Mouse (Mus musculus) adrenal gland, adult 2 months (tissue): ENCODE data around the gene Hpse2. TPM values are rescaled to one million over a fixed set of nuclear protein-coding genes. Genes with fewer than 3 reads are reported as not detected.

Source experiments
- DNase-seq: peaks from one replicate; pipeline ENCODE4 v3.0.0; 2021
- polyA plus RNA-seq: library from polyadenylated mRNA; depleted of rRNA; stranded (reverse); fragments of >200 nt; gene quantifications from 2 replicates; pipeline ENCODE4 v1.2.3, GENCODE M21; 2012
- total RNA-seq, 2 experiments: library from RNA; stranded (reverse); gene quantifications; 2 replicates each; pipeline ENCODE4 v1.2.3; 2021

The Hpse2 gene
- total and polyA plus RNA-seq, 3 experiments, result not detected

GRCm38 (mm10) chr19:42776813-42777212, 611.3 kb downstream of the Hpse2 start:
- DNase-seq, result no peak

- peak; percentile 87 for DNase-seq
These were observed 617.8 kb downstream of the Hpse2 start for GRCm38 (mm10) chr19:42770141-42770872.

GRCm38 (mm10) chr19:42769648-42770047, 618.5 kb downstream of the Hpse2 start:
- DNase-seq, result no peak

- DNase-seq, result no peak
These were observed 620.8 kb downstream of the Hpse2 start for GRCm38 (mm10) chr19:42767361-42767760.

- DNase-seq, result no peak
These were observed 623.8 kb downstream of the Hpse2 start for GRCm38 (mm10) chr19:42764398-42764797.

- peak; percentile 54 for DNase-seq
These were observed 631.5 kb downstream of the Hpse2 start for GRCm38 (mm10) chr19:42756671-42757070.

GRCm38 (mm10) chr19:42755148-42755870, 632.8 kb downstream of the Hpse2 start:
- peak; percentile 43 for DNase-seq

GRCm38 (mm10) chr19:42753141-42753917, 634.8 kb downstream of the Hpse2 start:
- peak; percentile 91 for DNase-seq

GRCm38 (mm10) chr19:42752363-42752931, 635.7 kb downstream of the Hpse2 start, which contains the start of gene Pyroxd2:
Gene Pyroxd2, minus strand, starts transcription at chr19:42752775.
- DNase-seq, result peak; percentile 93

- DNase-seq, result no peak
These were observed 638.0 kb downstream of the Hpse2 start for GRCm38 (mm10) chr19:42750196-42750595.

GRCm38 (mm10) chr19:42746702-42747101, 641.5 kb downstream of the Hpse2 start:
- no peak for DNase-seq

- DNase-seq, result no peak
These were observed 642.3 kb downstream of the Hpse2 start for GRCm38 (mm10) chr19:42745869-42746224.

GRCm38 (mm10) chr19:42745084-42745868, 642.9 kb downstream of the Hpse2 start:
- no peak for DNase-seq

GRCm38 (mm10) chr19:42744162-42744586, 644.0 kb downstream of the Hpse2 start:
- DNase-seq, result peak; percentile 59

- DNase-seq, result no peak
These were observed 644.9 kb downstream of the Hpse2 start for GRCm38 (mm10) chr19:42743261-42743660.

GRCm38 (mm10) chr19:42741884-42742283, 646.3 kb downstream of the Hpse2 start:
- DNase-seq, result no peak

GRCm38 (mm10) chr19:42740163-42740899, 647.8 kb downstream of the Hpse2 start:
- DNase-seq, result no peak

- no peak for DNase-seq
These were observed 648.4 kb downstream of the Hpse2 start for GRCm38 (mm10) chr19:42739734-42740133.

GRCm38 (mm10) chr19:42737753-42738152, 650.4 kb downstream of the Hpse2 start:
- DNase-seq, result no peak
